14 mouse cellular contexts compared by ENCODE assay signal in the genomic region with DNA sequence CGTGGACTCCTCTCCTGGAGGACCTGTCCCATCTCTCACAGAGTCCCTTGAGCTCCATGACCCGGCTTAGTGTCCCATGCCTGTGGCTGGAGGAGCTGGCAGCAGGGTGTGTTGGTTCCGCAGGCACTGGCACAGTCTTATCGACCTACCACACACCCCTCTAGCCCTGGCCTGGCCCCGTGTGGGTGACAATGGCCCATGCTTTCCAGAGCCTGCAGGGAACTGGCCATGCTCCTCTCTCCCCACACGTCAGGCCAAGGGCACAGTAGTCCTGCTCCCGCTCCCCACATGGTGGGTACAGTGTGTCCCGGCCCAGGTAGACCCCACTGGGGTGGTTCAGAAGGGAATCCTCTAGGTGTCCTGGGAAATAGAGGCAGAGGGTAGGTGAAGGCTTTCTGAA. TPM values are rescaled to one million over a fixed set of nuclear protein-coding genes. Genes with fewer than 3 reads are reported as not detected.
DNase-seq lines count a peak whose midpoint lies in the region; ATAC-seq lines count a peak whose summit lies in the region.
"Had no signal": no experiment of that assay in that cellular context is flagged by ENCODE, and none has a peak within 500 bp of the region (broad histone marks: within the 10 kb centered on the region; RNA-seq: fewer than 3 reads in every experiment).

No protein-coding gene starts in this region.

- H3K36me3 ChIP-seq in liver, embryonic 11.5 days (ENCODE audit: control insufficient read depth, insufficient read depth, low read length) = no peaks in the 10 kb centered on the region
- H3K36me3 ChIP-seq in stomach, embryonic 15.5 days = no peaks in the 10 kb centered on the region
- H3K36me3 ChIP-seq: heart, embryonic 15.5 days; limb, embryonic 15.5 days; midbrain, embryonic 15.5 days had no signal

- no peak overlapping the region for H3K4me2 ChIP-seq in liver, embryonic 11.5 days
- H3K4me2 ChIP-seq in stomach, embryonic 15.5 days = no peak overlapping the region
- H3K4me2 ChIP-seq: embryonic facial prominence, embryonic 13.5 days; heart, embryonic 15.5 days; limb, embryonic 15.5 days; midbrain, embryonic 15.5 days had no signal

- H3K27ac ChIP-seq in liver, embryonic 11.5 days (ENCODE audit: low read depth, low read length) = no peak overlapping the region; the same call in 1 of the 2 replicates
- H3K27ac ChIP-seq in stomach, embryonic 15.5 days = no peak overlapping the region
- H3K27ac ChIP-seq: embryonic facial prominence, embryonic 13.5 days; forebrain, embryonic 10.5 days; heart, embryonic 15.5 days; hindbrain, postnatal 0 days; limb, embryonic 15.5 days; midbrain, embryonic 15.5 days had no signal

- H3K9me3 ChIP-seq in liver, embryonic 11.5 days (ENCODE audit: control insufficient read depth, low read length) = no peaks in the 10 kb centered on the region
- no peaks in the 10 kb centered on the region for H3K9me3 ChIP-seq in stomach, embryonic 15.5 days
- H3K9me3 ChIP-seq: embryonic facial prominence, embryonic 13.5 days; forebrain, embryonic 10.5 days; heart, embryonic 15.5 days; limb, embryonic 15.5 days; midbrain, embryonic 15.5 days had no signal

- peak; percentile 70 for DNase-seq in spleen, adult 12 weeks (ENCODE audit: low spot score)
- no peak for DNase-seq in spleen, adult 18-20 months
- no peak for DNase-seq in liver, embryonic 11.5 days (ENCODE audit: low spot score)
- no peak for DNase-seq in thymus, postnatal 0 days (ENCODE audit: low spot score)
- no peak for DNase-seq in natural killer cell, adult 2 months (ENCODE audit: low spot score in 2 of 2)

- 82% methylated on average over 8 of the region's 8 CpGs for WGBS in liver, embryonic 11.5 days
- WGBS in stomach, embryonic 15.5 days = 83% methylated on average over 8 of the region's 8 CpGs

- 0 out of 2 replicates have a peak overlapping the region, but pooled peaks have one; percentile 5 for H3K9ac ChIP-seq in liver, embryonic 11.5 days (ENCODE audit: low read depth, low read length)
- no peak overlapping the region for H3K9ac ChIP-seq in stomach, embryonic 15.5 days
- H3K9ac ChIP-seq: embryonic facial prominence, embryonic 13.5 days; heart, embryonic 15.5 days; limb, embryonic 15.5 days; midbrain, embryonic 15.5 days had no signal

- H3K27me3 ChIP-seq in liver, embryonic 11.5 days (replicated peaks; ENCODE audit: control insufficient read depth, insufficient read depth, low read length) = no peaks in the 10 kb centered on the region
- no peaks in the 10 kb centered on the region for H3K27me3 ChIP-seq in stomach, embryonic 15.5 days (replicated peaks)
- H3K27me3 ChIP-seq: embryonic facial prominence, embryonic 13.5 days; heart, embryonic 15.5 days; limb, embryonic 15.5 days; midbrain, embryonic 15.5 days had no signal

- peaks cover 17% of the 10 kb centered on the region for H3K4me1 ChIP-seq in liver, embryonic 11.5 days (replicated peaks; ENCODE audit: control insufficient read depth, insufficient read depth, low read length)
- peaks cover 4% of the 10 kb centered on the region; the same call in 1 of the 2 replicates for H3K4me1 ChIP-seq in stomach, embryonic 15.5 days
- H3K4me1 ChIP-seq: forebrain, embryonic 10.5 days; limb, embryonic 15.5 days; midbrain, embryonic 15.5 days had no signal

- peak; percentile 60 for ATAC-seq in liver, embryonic 11.5 days (replicated peaks; ENCODE audit: low FRiP score)
- peak; percentile 76 for ATAC-seq in megakaryocyte progenitor cell, adult 5-6 weeks (replicated peaks; ENCODE audit: poor library complexity)
- peak; percentile 74; the same call in 1 of the 2 replicates for ATAC-seq in stomach, embryonic 15.5 days (ENCODE audit: insufficient read depth, low FRiP score, low read depth)
- ATAC-seq in inflammation-experienced regulatory T-cells, adult 6 months = no peak
- ATAC-seq: midbrain, embryonic 15.5 days had no signal

- no peak overlapping the region for H3K4me3 ChIP-seq in liver, embryonic 11.5 days (ENCODE audit: low read depth, low read length)
- no peak overlapping the region for H3K4me3 ChIP-seq in stomach, embryonic 15.5 days (replicated peaks)
- H3K4me3 ChIP-seq: embryonic facial prominence, embryonic 13.5 days; forebrain, embryonic 10.5 days; heart, embryonic 15.5 days; limb, embryonic 15.5 days; midbrain, embryonic 15.5 days had no signal

RNA-seq across cellular contexts. Expression of a gene that starts 11.7 kb away (rescaled TPM):
- 81.4 and 87.1 TPM in 2 replicates for polyA plus RNA-seq in liver, embryonic 11.5 days (2014; fragmentation: Nextera tagmentation; extraction: Ambion mirVana)
- total RNA-seq in megakaryocyte progenitor cell, adult 5-6 weeks (2015) = 17.0 and 20.8 TPM in 2 replicates
- 10.9 and 11.6 TPM in 2 replicates for total RNA-seq in megakaryocyte progenitor cell, adult 5-6 weeks (2017)
- polyA plus RNA-seq in stomach, embryonic 15.5 days (2015; fragmentation: Nextera tagmentation; extraction: Ambion mirVana) = 30.6 and 33.6 TPM in 2 replicates
- 39.1 and 39.2 TPM in 2 replicates for polyA plus RNA-seq in thymus, postnatal 0 days (2015; fragmentation: Nextera tagmentation; extraction: Ambion mirVana)
- 10 to 100 TPM; 11.0 to 17.4 (median 13.2) TPM for polyA plus RNA-seq in inflammation-experienced regulatory T-cells, adult 6 months (2017; shearing (Covaris generic))

RNA-seq across cellular contexts. Expression of a gene that starts 43.1 kb away (rescaled TPM):
- 38.6 and 39.3 TPM in 2 replicates for polyA plus RNA-seq in liver, embryonic 11.5 days (2014; fragmentation: Nextera tagmentation; extraction: Ambion mirVana)
- 13.2 and 17.6 TPM in 2 replicates for total RNA-seq in megakaryocyte progenitor cell, adult 5-6 weeks (2015)
- total RNA-seq in megakaryocyte progenitor cell, adult 5-6 weeks (2017) = 15.3 and 16.3 TPM in 2 replicates
- polyA plus RNA-seq in stomach, embryonic 15.5 days (2015; fragmentation: Nextera tagmentation; extraction: Ambion mirVana) = 33.6 and 35.4 TPM in 2 replicates
- polyA plus RNA-seq in thymus, postnatal 0 days (2015; fragmentation: Nextera tagmentation; extraction: Ambion mirVana) = 30.9 and 34.4 TPM in 2 replicates
- polyA plus RNA-seq in inflammation-experienced regulatory T-cells, adult 6 months (2017; shearing (Covaris generic)) = 1 to 10 TPM; 3.0 to 5.2 (median 4.1) TPM

RNA-seq across cellular contexts. Expression of a gene that starts 43.3 kb away (rescaled TPM):
- polyA plus RNA-seq in liver, embryonic 11.5 days (2014; fragmentation: Nextera tagmentation; extraction: Ambion mirVana) = 144 and 150 TPM in 2 replicates
- 123 and 129 TPM in 2 replicates for total RNA-seq in megakaryocyte progenitor cell, adult 5-6 weeks (2015)
- total RNA-seq in megakaryocyte progenitor cell, adult 5-6 weeks (2017) = 70.4 and 103 TPM in 2 replicates
- 94.5 and 118 TPM in 2 replicates for polyA plus RNA-seq in stomach, embryonic 15.5 days (2015; fragmentation: Nextera tagmentation; extraction: Ambion mirVana)
- 295 and 320 TPM in 2 replicates for polyA plus RNA-seq in thymus, postnatal 0 days (2015; fragmentation: Nextera tagmentation; extraction: Ambion mirVana)
- 100 to 1,000 TPM; 311 to 463 (median 342) TPM for polyA plus RNA-seq in inflammation-experienced regulatory T-cells, adult 6 months (2017; shearing (Covaris generic))
